Mouse (Mus musculus) stomach, postnatal 0 days (tissue): ENCODE results near the gene 9130213A22Rik.

Experiments used
- CTCF ChIP-seq: IDR thresholded peaks from 2 replicates; pipeline ENCODE4 v1.5.1; 2016; ENCODE audit warnings: antibody characterized with exemption, low read depth, mild to moderate bottlenecking, moderate library complexity
- EP300 ChIP-seq: optimal IDR thresholded peaks from 2 replicates; pipeline ENCODE3; 2016; ENCODE audit warnings: antibody characterized with exemption

DNA sequence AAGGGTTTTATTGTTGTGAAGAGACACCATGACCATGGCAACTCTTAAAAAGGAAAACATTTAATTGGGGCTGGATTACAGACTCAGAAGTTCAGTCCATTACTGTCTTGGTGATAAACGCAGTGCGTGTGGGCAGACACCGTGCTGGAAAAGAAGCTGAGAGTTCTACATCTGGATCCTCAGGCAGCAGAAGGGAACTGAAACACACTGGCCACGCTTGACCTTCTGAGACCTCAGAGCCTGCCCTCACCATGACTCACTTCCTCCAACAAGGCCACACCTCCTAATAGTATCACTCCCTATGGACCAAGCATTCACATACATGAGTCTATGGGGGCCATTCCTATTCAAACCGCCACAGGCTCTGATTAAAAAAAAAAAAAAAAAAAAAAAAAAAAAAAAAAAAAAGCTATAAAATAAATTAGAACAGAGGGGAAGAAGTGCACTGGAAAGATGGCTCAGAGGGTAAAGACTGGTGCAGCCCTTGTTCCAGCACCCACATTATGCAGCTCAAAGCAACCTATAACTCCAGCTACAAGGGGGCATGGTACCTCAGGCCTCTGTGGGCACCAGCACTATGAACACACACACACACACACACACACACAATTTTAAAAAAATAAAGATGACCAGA, 43.5 kb downstream of the 9130213A22Rik start:
- TF ChIP-seq CTCF (no peak), EP300 (no peak)
